Mouse (Mus musculus) kidney, embryonic 16.5 days (tissue): ENCODE data around the gene Mfsd11. TPM values are rescaled to one million over a fixed set of nuclear protein-coding genes. Genes with fewer than 3 reads are reported as not detected.
"Not testable (repeated sequence)": the region's sequence is repeated elsewhere in the genome, so short reads cannot be mapped to it uniquely, and the experiment has no call there.

Experiments
- ATAC-seq: fragments of 200-750 bp; cut with Nextera tagmentation; 2 replicates; pipeline ENCODE4 v1.8.0; 2017; ENCODE audit warnings: moderate TSS enrichment; ENCODE audit not compliant: low FRiP score, low TSS enrichment
- H3K27ac ChIP-seq: fragments of 300-500 bp; sonication (generic); 2 replicates; pipeline ENCODE4 v1.5.1; 2014; ENCODE audit warnings: low read length
- H3K27me3 ChIP-seq: fragments of 300-500 bp; sonication (generic); 2 replicates; pipeline ENCODE4 v1.6.1; 2014; ENCODE audit warnings: low read length, control low read depth, mixed read lengths; ENCODE audit not compliant: insufficient read depth
- H3K36me3 ChIP-seq: fragments of 300-500 bp; sonication (generic); 2 replicates; pipeline ENCODE4 v1.6.1; 2014; ENCODE audit warnings: low read length, control low read depth, mixed read lengths; ENCODE audit not compliant: insufficient read depth
- H3K4me1 ChIP-seq: fragments of 300-500 bp; sonication (generic); 2 replicates; pipeline ENCODE4 v1.6.1; 2014; ENCODE audit warnings: low read length, control low read depth, mixed read lengths; ENCODE audit not compliant: insufficient read depth
- H3K4me2 ChIP-seq: fragments of 300-500 bp; sonication (generic); replicated peaks from 2 replicates; pipeline ENCODE4 v1.6.1; 2014; ENCODE audit warnings: low read depth, low read length
- H3K4me3 ChIP-seq: fragments of 300-500 bp; sonication (generic); 2 replicates; pipeline ENCODE4 v1.5.1; 2014; ENCODE audit warnings: mild to moderate bottlenecking, low read length
- H3K9ac ChIP-seq: fragments of 300-500 bp; sonication (generic); replicated peaks from 2 replicates; pipeline ENCODE4 v1.6.1; 2014; ENCODE audit warnings: low read length
- H3K9me3 ChIP-seq: fragments of 300-500 bp; sonication (generic); 2 replicates; pipeline ENCODE4 v1.6.1; 2016; ENCODE audit warnings: low read length, control low read depth
- WGBS: fragments of 180-500 bp; shearing (Covaris S2); extraction: QIAGEN DNeasy Blood & Tissue Kit; methylation state at CpG from one replicate; pipeline ENCODE4 v1.1.7; 2014; 5-methylcytosine and 5-hydroxymethylcytosine counted together
- polyA plus RNA-seq: library from polyadenylated mRNA; unstranded; fragments of >200 nt; fragmentation: Nextera tagmentation; extraction: Ambion mirVana; gene quantifications from 2 replicates; pipeline ENCODE4 v1.2.1, GENCODE M21; 2015

Mfsd11 gene
- polyA plus RNA-seq, 1 experiment from 2014 or later, result 38.8 TPM

DNA sequence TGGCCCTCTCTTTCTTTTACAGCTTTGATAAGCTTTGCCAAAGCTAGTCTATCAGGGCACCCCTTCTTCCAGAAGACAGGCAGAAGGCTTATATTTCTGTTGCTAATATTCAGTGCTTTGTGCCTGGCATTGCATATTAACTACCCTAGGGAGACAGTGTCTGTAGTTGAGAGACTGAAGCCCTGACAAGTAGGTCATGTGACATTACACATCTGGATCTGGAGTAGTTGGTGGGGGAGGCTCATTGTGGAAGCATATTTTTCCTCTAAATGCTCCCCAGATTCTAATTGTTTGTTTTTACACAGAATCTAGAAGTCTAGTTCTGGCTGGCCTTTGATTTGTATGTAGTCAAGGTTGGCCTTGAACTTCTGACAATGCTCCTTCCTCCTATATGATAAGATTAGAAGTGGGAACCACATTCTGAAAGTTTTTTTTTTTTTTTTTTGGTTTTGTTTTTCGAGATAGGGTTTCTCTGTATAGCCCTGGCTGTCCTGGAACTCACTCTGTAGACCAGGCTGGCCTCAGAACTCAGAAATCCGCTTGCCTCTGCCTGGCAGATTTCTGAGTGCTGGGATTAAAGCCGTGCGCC lies 5.6 kb upstream of the Mfsd11 start:
- Histone ChIP-seq H3K4me2 (no peak overlapping the region), H3K27me3 (no peaks in the 10 kb centered on the region), H3K27ac (no peak overlapping the region), H3K4me3 (no peak overlapping the region), H3K4me1 (peaks cover 24% of the 10 kb centered on the region), H3K36me3 (peaks cover 15% of the 10 kb centered on the region), H3K9ac (no peak overlapping the region), H3K9me3 (no peaks in the 10 kb centered on the region)
- no peak for ATAC-seq
- 79% methylated on average over 4 of the region's 4 CpGs for WGBS

DNA sequence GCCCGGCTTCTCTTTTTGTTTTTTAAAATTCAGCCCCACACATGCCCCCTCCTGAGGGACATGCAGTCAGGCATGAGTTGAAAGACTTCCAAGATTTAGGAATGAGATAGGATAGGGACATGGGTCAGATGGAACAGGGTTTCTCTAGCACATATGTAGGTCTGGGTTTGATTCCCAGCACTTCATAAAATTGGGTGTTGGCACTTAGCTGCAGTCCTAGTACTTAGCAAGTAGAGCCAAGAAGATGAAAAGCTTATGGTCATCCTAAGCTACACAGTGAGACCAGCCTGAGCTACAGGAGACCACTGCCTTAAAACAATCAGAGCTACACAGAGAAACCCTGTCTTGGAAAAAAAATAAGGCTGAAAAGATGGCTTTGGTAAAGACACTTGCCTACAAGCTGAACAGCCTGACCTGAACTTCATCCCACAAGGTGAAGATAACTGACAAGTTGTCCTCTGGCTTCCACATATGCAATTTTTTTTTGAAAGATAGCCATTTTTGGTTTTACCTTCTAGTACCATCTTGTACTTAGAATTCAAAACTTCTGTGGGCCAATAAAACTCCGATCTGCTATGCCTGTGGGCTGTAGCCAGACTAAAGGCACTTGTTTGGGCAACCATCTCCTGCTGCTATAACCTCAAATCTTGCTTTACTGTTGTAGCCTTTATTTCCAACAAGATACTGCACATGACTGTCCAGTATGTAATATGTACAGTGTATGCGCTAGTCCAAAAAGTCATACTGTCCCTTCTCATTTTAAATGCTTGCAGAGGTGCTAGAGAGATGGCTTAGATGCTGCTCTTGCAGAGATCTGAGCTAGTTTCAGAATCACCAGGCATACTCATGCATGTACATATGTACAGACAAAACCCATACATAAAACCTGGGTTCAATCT lies 4.8 kb upstream of the Mfsd11 start:
- Histone ChIP-seq H3K27ac (no peak overlapping the region), H3K4me1 (peaks cover 19% of the 10 kb centered on the region), H3K27me3 (no peaks in the 10 kb centered on the region), H3K9ac (no peak overlapping the region), H3K36me3 (peaks cover 15% of the 10 kb centered on the region), H3K9me3 (no peaks in the 10 kb centered on the region), H3K4me2 (no peak overlapping the region), H3K4me3 (no peak overlapping the region)
- ATAC-seq, result no peak
- 95% methylated on average over 3 of the region's 3 CpGs for WGBS

DNA sequence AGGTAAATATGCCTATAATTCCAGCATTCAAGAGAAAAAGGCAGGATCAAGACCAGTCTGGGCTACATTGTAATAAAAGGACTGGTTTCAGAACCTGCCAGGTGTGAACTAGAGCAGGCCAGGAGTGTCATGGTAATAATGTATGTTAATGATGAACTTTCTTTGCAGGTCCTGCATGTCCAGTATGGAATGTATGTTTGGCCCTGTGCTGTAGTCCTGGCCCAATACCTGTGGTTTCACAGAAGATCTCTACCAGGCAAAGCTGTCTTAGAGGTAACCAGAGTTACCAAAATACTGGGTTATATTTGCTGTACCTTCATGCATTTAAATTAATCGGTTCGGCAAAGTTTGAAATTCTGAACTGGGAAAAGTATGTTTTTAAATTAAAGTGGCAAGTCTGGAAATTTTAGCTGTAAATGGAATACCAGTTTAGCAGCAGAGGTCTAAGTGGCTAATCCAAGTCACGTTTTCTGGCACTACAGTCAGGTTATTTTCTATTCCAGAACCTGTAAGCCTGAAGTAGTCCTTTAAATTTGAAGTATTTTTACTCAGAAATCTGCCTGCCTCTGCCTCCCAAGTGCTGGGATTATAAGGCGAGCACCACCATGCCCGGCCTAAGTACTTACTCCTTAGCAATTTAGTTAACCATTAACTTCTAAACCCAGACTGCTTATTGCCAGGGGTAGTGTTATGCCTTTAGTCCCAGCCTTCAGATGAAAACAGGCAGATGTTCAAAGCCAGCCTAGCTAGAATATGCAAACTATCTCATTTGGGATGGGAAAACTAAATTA lies 4.0 kb upstream of the Mfsd11 start:
- no peak for ATAC-seq
- Histone ChIP-seq H3K4me2 (no peak overlapping the region), H3K4me3 (no peak overlapping the region), H3K27ac (no peak overlapping the region), H3K36me3 (peaks cover 15% of the 10 kb centered on the region), H3K9ac (no peak overlapping the region), H3K9me3 (no peaks in the 10 kb centered on the region), H3K4me1 (peaks cover 19% of the 10 kb centered on the region), H3K27me3 (no peaks in the 10 kb centered on the region)
- WGBS, result 77% methylated on average over 5 of the region's 5 CpGs

DNA sequence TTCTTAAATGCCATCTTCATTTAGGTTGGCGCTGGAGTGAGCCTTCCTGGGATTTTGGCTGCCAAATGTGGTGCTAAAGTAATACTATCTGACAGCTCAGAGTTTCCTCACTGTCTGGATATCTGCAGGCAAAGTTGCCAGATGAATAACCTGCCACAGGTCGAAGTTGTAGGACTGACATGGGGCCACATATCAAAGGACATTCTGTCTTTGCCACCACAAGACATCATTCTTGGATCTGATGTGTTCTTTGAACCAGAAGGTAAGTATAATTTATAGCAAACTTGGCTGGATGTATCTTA lies 3.4 kb upstream of the Mfsd11 start:
- not testable (repeated sequence) for H3K27ac ChIP-seq, H3K4me2 ChIP-seq, H3K4me3 ChIP-seq, H3K27me3 ChIP-seq, H3K9ac ChIP-seq, H3K9me3 ChIP-seq, ATAC-seq
- WGBS, result 73% methylated on average over 2 of the region's 2 CpGs
- Histone ChIP-seq H3K36me3 (peaks cover 15% of the 10 kb centered on the region), H3K4me1 (peaks cover 19% of the 10 kb centered on the region)

DNA sequence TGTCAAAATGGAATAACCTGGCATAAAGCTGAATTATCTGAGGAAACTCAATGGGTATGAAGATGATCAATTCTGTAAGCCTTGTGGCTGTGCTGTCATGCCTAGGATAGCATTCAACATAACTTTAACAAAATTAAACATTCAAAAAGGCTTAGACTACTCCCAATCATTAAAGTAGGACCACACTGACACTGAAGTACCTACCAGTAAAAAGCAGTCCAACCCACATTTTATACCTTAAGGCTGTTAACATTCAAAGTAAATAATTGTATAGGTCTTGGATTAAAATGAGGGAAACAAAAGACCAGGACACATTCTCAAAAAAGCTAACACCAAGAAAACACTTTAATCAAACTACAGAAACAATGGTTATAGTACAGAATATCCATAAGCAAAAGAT lies 2.7 kb upstream of the Mfsd11 start:
- no peak overlapping the region for H3K4me2 ChIP-seq
- H3K27me3 ChIP-seq, result no peaks in the 10 kb centered on the region
- no peak overlapping the region for H3K9ac ChIP-seq
- H3K27ac ChIP-seq, result no peak overlapping the region
- ATAC-seq, result no peak
- peaks cover 17% of the 10 kb centered on the region for H3K4me1 ChIP-seq
- H3K36me3 ChIP-seq, result peaks cover 15% of the 10 kb centered on the region
- no peaks in the 10 kb centered on the region for H3K9me3 ChIP-seq
- no peak overlapping the region for H3K4me3 ChIP-seq

DNA sequence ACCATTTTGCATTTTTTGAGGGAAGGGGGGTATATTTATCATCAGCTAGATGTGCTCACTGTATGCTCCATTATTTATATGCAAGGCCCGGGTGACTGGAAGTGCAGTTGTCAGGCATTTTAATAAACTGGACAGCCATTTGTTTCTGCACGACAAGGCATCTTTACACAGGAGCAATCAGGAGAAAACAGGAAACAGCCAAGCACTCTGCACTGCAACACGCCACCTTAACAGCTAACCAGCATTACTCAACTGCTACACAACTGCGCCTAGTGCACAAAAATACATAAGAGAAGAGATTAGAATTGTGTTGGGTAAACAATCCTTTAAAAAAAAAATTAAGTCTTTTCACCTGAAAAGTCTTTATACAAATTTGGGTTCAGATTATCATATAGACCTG lies 2.2 kb upstream of the Mfsd11 start:
- 37% methylated on average over 4 of the region's 4 CpGs for WGBS
- H3K4me3 ChIP-seq, result peak overlapping the region; percentile 25
- no peak for ATAC-seq
- H3K9me3 ChIP-seq, result no peaks in the 10 kb centered on the region
- peak overlapping the region; percentile 8; the same call in 1 of the 2 replicates for H3K9ac ChIP-seq
- peaks cover 15% of the 10 kb centered on the region for H3K36me3 ChIP-seq
- peak overlapping the region; percentile 77 for H3K4me2 ChIP-seq
- H3K4me1 ChIP-seq, result peaks cover 21% of the 10 kb centered on the region
- no peak overlapping the region for H3K27ac ChIP-seq
- H3K27me3 ChIP-seq, result no peaks in the 10 kb centered on the region

DNA sequence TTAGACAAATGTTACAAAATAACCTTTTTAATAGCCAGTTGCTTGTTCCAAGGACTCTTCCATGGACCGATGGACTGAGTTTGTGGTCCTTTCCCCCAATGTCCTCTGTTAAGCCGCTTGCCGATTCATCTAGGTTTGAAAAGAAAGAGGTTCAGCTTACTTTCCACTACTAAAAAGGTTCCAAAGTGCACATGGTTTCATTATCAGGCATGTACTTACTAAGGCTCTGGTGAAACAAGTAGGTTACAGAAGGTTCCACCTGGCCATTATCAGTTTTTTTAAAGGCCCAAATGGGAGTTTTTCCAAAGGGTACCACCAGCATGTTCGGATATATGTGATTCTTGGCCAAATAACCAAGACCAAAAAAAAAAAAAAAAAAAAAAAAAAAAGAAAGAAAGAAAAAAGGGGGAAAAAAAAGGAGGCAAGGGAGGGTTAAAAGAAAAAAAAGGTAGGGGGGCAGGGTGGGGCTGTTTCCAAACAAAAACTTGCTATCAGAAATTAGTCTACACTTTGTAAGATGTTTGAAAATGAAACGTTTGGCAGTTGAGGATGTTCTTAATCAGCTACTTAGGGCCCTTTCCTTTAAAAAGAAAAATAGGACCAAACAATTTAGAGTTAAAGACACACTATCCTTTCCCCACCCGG lies 1.3 kb upstream of the Mfsd11 start:
- no peak for ATAC-seq
- peak overlapping the region; percentile 99 for H3K9ac ChIP-seq
- H3K4me2 ChIP-seq, result peak overlapping the region; percentile 77
- peak overlapping the region; percentile 98; the same call in 1 of the 2 replicates for H3K27ac ChIP-seq
- no peaks in the 10 kb centered on the region for H3K27me3 ChIP-seq
- WGBS, result 23% methylated on average over 6 of the region's 6 CpGs
- peak overlapping the region; percentile 95 for H3K4me3 ChIP-seq
- H3K9me3 ChIP-seq, result no peaks in the 10 kb centered on the region
- peaks cover 15% of the 10 kb centered on the region for H3K36me3 ChIP-seq
- H3K4me1 ChIP-seq, result peaks cover 21% of the 10 kb centered on the region

DNA sequence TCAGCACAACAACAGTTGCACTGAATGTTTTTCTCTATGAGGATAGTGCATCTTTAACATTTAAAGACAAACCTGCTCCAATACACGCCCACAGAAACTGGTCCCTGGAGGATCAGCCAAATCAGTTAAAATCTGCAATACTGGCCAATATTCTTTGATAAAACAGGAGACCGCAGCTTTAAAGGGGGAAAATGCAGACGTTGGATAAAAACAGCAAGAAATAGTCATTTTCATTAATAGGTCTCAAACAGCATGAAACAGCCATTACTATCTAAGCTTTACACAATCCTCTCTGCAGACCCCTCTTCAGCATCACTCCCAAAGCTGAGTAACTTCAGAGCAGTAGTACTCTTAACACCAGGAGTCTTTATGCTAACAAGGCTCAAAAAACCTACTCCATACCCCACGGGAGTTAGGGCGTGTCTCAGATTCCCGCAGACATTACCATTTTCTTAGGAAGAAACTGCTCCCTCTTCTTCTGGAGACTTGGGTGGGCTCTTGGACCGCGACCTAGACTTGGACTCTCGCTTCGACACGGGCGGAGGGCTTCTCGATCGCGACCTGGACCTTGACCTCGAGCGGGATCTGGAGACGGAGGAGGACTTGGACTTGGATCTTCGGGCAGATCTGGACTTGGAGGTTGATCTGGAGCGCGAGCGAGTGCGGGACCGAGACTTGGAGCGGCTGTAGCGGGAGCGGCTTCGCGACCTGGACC lies 507 bp upstream of the Mfsd11 start:
- under 1% methylated on average over 29 of the region's 29 CpGs for WGBS
- peak overlapping the region; percentile 95 for H3K4me3 ChIP-seq
- no peaks in the 10 kb centered on the region for H3K27me3 ChIP-seq
- peak overlapping the region; percentile 99 for H3K9ac ChIP-seq
- H3K4me1 ChIP-seq, result peaks cover 21% of the 10 kb centered on the region
- H3K9me3 ChIP-seq, result no peaks in the 10 kb centered on the region
- H3K4me2 ChIP-seq, result peak overlapping the region; percentile 77
- H3K27ac ChIP-seq, result peak overlapping the region; percentile 98
- peaks cover 15% of the 10 kb centered on the region for H3K36me3 ChIP-seq
- ATAC-seq, result no peak

DNA sequence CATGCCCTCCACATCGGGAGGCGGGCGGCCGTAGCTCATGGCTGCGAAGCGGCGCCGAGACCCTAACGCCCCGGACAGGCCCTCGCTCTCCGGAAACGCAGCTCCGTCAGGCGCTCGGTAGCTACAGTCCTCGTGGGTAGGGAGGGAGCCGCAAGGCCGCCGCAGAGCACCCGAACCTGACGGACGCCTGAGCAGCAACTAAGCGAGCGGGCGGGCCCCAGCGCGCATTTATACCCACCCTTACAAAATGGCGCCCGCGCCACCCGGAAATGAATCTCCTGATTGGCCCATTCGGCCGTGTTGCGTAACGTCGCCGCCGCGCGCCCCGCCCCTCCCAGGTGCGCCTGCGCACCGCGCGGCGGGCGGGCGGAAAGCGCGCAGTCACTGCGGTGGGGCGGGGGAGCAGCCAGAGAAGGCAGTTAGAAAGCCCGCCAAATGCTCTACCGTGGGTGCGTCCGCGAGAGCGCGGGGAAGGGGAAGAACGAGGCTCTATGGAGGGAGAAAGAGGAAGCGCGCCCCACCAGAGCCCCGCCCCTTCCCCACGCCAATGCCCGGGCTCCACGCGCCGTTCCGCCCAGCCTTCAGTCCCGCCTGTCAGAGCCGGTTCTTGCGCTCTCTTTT lies 761 bp downstream of the Mfsd11 start, which contains the start of gene Srsf2:
TSS of gene Srsf2 (minus strand) at position 204 of the 621 bp plus-strand sequence.
- Histone ChIP-seq H3K36me3 (peaks cover 15% of the 10 kb centered on the region), H3K9me3 (no peaks in the 10 kb centered on the region), H3K27me3 (no peaks in the 10 kb centered on the region), H3K4me1 (peaks cover 21% of the 10 kb centered on the region), H3K27ac (peak within 1 kb of the TSS; percentile 99), H3K4me3 (peak within 1 kb of the TSS; percentile 95), H3K4me2 (peak within 1 kb of the TSS; percentile 77), H3K9ac (peak within 1 kb of the TSS; percentile 99)
- ATAC-seq, result peak; percentile 92
- under 1% methylated on average over 66 of the region's 74 CpGs for whole genome bisulfite sequencing
